Mouse (Mus musculus): ENCODE data around the gene Igfn1. TPM values are rescaled to one million over a fixed set of nuclear protein-coding genes. Genes with fewer than 3 reads are reported as not detected.

Igfn1 gene
- polyA plus RNA-seq, 1 experiment from 2014 or later = not detected

- H3K4me2 ChIP-seq (ENCODE audit: low read length) = no peak overlapping the region
- ATAC-seq = no peak
- H3K9ac ChIP-seq (replicated peaks; ENCODE audit: low read depth, low read length) = no peak overlapping the region
- no peak overlapping the region for H3K27ac ChIP-seq (ENCODE audit: low read length)
- WGBS = 79% methylated on average over 2 of the region's 2 CpGs
- H3K4me1 ChIP-seq (replicated peaks; ENCODE audit: control insufficient read depth, insufficient read depth, low read length) = peaks cover 16% of the 10 kb centered on the region
- H3K36me3 ChIP-seq (ENCODE audit: control insufficient read depth, insufficient read depth) = no peaks in the 10 kb centered on the region
- no peak overlapping the region for H3K4me3 ChIP-seq (replicated peaks; ENCODE audit: low read length)
- H3K27me3 ChIP-seq (replicated peaks; ENCODE audit: control insufficient read depth, insufficient read depth, low read length) = no peaks in the 10 kb centered on the region
- H3K9me3 ChIP-seq (ENCODE audit: control insufficient read depth, low read length) = no peaks in the 10 kb centered on the region
These were observed 8.8 kb upstream of the Igfn1 start for GRCm38 (mm10) chr1:136014796-136015502.

DNA sequence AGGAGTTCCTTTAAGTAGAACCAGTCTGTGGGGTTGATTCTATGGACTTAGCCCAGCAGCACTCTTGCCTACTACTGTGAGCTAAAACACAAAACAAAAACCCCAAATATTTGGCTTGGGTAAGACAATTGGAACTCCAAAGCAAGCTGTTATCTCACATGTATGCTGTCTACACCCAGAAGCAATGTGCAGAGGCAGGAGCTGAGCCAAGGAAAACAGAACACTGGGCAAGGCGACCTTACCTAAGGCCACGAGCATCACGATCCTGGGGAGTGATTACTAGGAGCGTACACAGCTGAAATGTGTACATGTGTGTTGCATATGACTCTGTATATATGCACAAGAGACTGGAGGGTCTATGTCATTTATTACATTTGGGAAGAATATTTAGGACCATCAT, 7.4 kb upstream of the Igfn1 start:
- H3K4me1 ChIP-seq (replicated peaks; ENCODE audit: control insufficient read depth, insufficient read depth, low read length) = peaks cover 5% of the 10 kb centered on the region
- no peak overlapping the region for H3K9ac ChIP-seq (replicated peaks; ENCODE audit: low read depth, low read length)
- no peaks in the 10 kb centered on the region for H3K9me3 ChIP-seq (ENCODE audit: control insufficient read depth, low read length)
- no peaks in the 10 kb centered on the region for H3K36me3 ChIP-seq (ENCODE audit: control insufficient read depth, insufficient read depth)
- H3K27me3 ChIP-seq (replicated peaks; ENCODE audit: control insufficient read depth, insufficient read depth, low read length) = 0 out of 2 replicates have a peak, but pooled peaks cover 3% of the 10 kb centered on the region
- H3K27ac ChIP-seq (ENCODE audit: low read length) = no peak overlapping the region
- H3K4me3 ChIP-seq (replicated peaks; ENCODE audit: low read length) = no peak overlapping the region
- H3K4me2 ChIP-seq (ENCODE audit: low read length) = no peak overlapping the region
- no peak for ATAC-seq
- 73% methylated on average over 4 of the region's 4 CpGs for WGBS

- Histone ChIP-seq H3K4me2 (ENCODE audit: low read length) (no peak overlapping the region), H3K9me3 (ENCODE audit: control insufficient read depth, low read length) (no peaks in the 10 kb centered on the region), H3K27ac (ENCODE audit: low read length) (no peak overlapping the region), H3K9ac (replicated peaks; ENCODE audit: low read depth, low read length) (no peak overlapping the region), H3K27me3 (replicated peaks; ENCODE audit: control insufficient read depth, insufficient read depth, low read length) (peaks cover 14% of the 10 kb centered on the region), H3K4me1 (replicated peaks; ENCODE audit: control insufficient read depth, insufficient read depth, low read length) (peaks cover 8% of the 10 kb centered on the region), H3K4me3 (replicated peaks; ENCODE audit: low read length) (no peak overlapping the region), H3K36me3 (ENCODE audit: control insufficient read depth, insufficient read depth) (no peaks in the 10 kb centered on the region)
- no peak for ATAC-seq
- 87% methylated on average over 4 of the region's 4 CpGs for WGBS
These were observed 4.1 kb upstream of the Igfn1 start for GRCm38 (mm10) chr1:136010247-136010646.

GRCm38 (mm10) chr1:136008159-136008533, 2.0 kb upstream of the Igfn1 start:
- 22% methylated on average over 8 of the region's 8 CpGs for WGBS

DNA sequence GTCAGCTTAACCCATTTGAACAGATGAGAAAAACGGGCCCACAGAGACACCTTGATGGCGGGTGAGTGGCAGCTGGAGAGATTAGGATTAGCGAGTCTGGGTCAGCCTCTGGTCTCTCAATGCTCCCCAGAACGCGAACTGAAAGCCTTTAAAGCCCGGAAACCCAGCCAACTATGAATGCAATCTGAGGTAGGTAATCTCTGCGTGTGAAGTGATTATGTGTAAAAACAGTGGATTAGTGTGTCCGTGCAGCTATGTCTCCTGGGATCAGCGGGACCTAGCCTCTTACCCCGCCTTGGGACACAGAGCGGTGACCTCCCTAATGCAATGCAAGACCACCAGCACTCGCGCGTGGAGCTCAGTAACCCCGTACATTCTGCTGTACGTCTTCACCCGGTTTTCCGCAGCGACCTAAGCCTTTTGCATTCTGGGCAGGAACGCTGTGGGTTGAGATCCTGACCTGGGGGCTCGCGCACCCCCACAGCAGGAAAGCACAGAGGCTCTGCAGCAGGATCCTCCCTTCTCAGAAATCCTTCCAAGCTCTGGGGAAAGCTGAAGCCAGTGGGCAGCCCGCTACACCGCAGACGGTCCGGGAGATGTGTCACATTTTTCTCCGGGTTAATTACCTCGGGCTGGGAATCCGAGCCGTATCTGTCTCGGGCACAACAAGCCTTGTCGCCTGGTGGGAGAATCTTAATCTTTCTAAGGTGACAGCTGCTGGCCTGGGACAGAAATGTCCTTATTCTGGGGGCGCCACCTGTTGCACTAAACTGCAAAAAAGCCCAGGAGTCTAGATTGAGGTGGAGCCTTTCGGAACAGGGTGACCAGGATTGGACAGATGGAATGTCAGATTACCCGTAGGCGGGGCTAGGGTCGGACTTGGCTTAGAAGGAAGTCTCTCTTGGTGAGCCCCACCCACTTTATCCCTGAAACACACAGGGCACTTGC, 1.3 kb upstream of the Igfn1 start, which contains the start of gene Tmem9:
TSS of gene Tmem9 (plus strand) at position 940 of the 948 bp plus-strand sequence.
- 2% methylated on average over 37 of the region's 37 CpGs for WGBS
- peak within 1 kb of the TSS; percentile 50 for H3K9ac ChIP-seq (replicated peaks; ENCODE audit: low read depth, low read length)
- no peaks in the 10 kb centered on the region for H3K36me3 ChIP-seq (ENCODE audit: control insufficient read depth, insufficient read depth)
- ATAC-seq = peak; percentile 74
- H3K4me1 ChIP-seq (replicated peaks; ENCODE audit: control insufficient read depth, insufficient read depth, low read length) = peaks cover 8% of the 10 kb centered on the region
- H3K9me3 ChIP-seq (ENCODE audit: control insufficient read depth, low read length) = no peaks in the 10 kb centered on the region
- H3K27me3 ChIP-seq (replicated peaks; ENCODE audit: control insufficient read depth, insufficient read depth, low read length) = peaks cover 14% of the 10 kb centered on the region
- peak within 1 kb of the TSS; percentile 43 for H3K4me3 ChIP-seq (replicated peaks; ENCODE audit: low read length)
- no peak within 1 kb of the TSS for H3K27ac ChIP-seq (ENCODE audit: low read length)
- peak within 1 kb of the TSS; percentile 63 for H3K4me2 ChIP-seq (ENCODE audit: low read length)

More at GRCm38 (mm10) chr1:136008159-136008533, 2.0 kb upstream of the Igfn1 start:
- H3K4me1 ChIP-seq (replicated peaks; ENCODE audit: control insufficient read depth, insufficient read depth, low read length) = peaks cover 8% of the 10 kb centered on the region
- no peaks in the 10 kb centered on the region for H3K9me3 ChIP-seq (ENCODE audit: control insufficient read depth, low read length)
- peaks cover 14% of the 10 kb centered on the region for H3K27me3 ChIP-seq (replicated peaks; ENCODE audit: control insufficient read depth, insufficient read depth, low read length)
- no peak overlapping the region for H3K27ac ChIP-seq (ENCODE audit: low read length)
- H3K4me3 ChIP-seq (replicated peaks; ENCODE audit: low read length) = no peak overlapping the region; the same call in 1 of the 2 replicates
- H3K36me3 ChIP-seq (ENCODE audit: control insufficient read depth, insufficient read depth) = no peaks in the 10 kb centered on the region
- no peak overlapping the region for H3K9ac ChIP-seq (replicated peaks; ENCODE audit: low read depth, low read length)
- no peak for ATAC-seq
- peak overlapping the region; percentile 63 for H3K4me2 ChIP-seq (ENCODE audit: low read length)

DNA sequence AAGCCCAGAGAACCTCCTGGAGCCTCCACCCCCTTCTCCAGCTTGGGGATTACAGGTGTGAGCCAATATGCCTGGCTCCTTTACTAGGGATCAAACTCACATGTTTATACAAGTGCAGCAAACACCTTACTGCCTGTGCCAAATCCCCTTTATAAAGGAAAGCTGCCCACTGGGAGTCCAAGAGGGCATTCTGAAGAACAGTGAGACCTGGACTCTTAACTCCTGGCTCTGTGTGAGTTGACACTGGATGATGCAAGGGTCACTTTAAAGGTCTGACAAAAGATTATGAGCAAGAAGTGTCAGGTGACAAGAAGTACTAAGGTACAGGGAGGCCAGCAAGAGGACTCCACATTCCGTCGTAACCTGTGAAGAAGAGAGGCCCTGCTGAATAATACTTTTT, 4.7 kb downstream of the Igfn1 start:
- Histone ChIP-seq H3K4me2 (ENCODE audit: low read length) (no peak overlapping the region), H3K27me3 (replicated peaks; ENCODE audit: control insufficient read depth, insufficient read depth, low read length) (peaks cover 2% of the 10 kb centered on the region), H3K36me3 (ENCODE audit: control insufficient read depth, insufficient read depth) (no peaks in the 10 kb centered on the region), H3K9ac (replicated peaks; ENCODE audit: low read depth, low read length) (no peak overlapping the region), H3K4me3 (replicated peaks; ENCODE audit: low read length) (no peak overlapping the region), H3K27ac (ENCODE audit: low read length) (no peak overlapping the region), H3K4me1 (replicated peaks; ENCODE audit: control insufficient read depth, insufficient read depth, low read length) (no peaks in the 10 kb centered on the region), H3K9me3 (ENCODE audit: control insufficient read depth, low read length) (no peaks in the 10 kb centered on the region)
- 90% methylated on average over 2 of the region's 2 CpGs for WGBS
- ATAC-seq = no peak

GRCm38 (mm10) chr1:135999720-136000287, 6.3 kb downstream of the Igfn1 start:
- H3K9ac ChIP-seq (replicated peaks; ENCODE audit: low read depth, low read length) = no peak overlapping the region
- no peak overlapping the region for H3K27ac ChIP-seq (ENCODE audit: low read length)
- no peaks in the 10 kb centered on the region for H3K4me1 ChIP-seq (replicated peaks; ENCODE audit: control insufficient read depth, insufficient read depth, low read length)
- no peaks in the 10 kb centered on the region for H3K27me3 ChIP-seq (replicated peaks; ENCODE audit: control insufficient read depth, insufficient read depth, low read length)
- no peak for ATAC-seq
- no peak overlapping the region for H3K4me3 ChIP-seq (replicated peaks; ENCODE audit: low read length)
- no peaks in the 10 kb centered on the region for H3K9me3 ChIP-seq (ENCODE audit: control insufficient read depth, low read length)
- no peaks in the 10 kb centered on the region for H3K36me3 ChIP-seq (ENCODE audit: control insufficient read depth, insufficient read depth)
- H3K4me2 ChIP-seq (ENCODE audit: low read length) = no peak overlapping the region
- 65% methylated on average over 8 of the region's 8 CpGs for WGBS

GRCm38 (mm10) chr1:135997537-135997936, 8.6 kb downstream of the Igfn1 start:
- no peak for ATAC-seq
- WGBS = 75% methylated on average over 7 of the region's 7 CpGs
- H3K27me3 ChIP-seq (replicated peaks; ENCODE audit: control insufficient read depth, insufficient read depth, low read length) = no peaks in the 10 kb centered on the region
- no peaks in the 10 kb centered on the region for H3K9me3 ChIP-seq (ENCODE audit: control insufficient read depth, low read length)
- no peak overlapping the region for H3K9ac ChIP-seq (replicated peaks; ENCODE audit: low read depth, low read length)
- no peaks in the 10 kb centered on the region for H3K4me1 ChIP-seq (replicated peaks; ENCODE audit: control insufficient read depth, insufficient read depth, low read length)
- H3K36me3 ChIP-seq (ENCODE audit: control insufficient read depth, insufficient read depth) = no peaks in the 10 kb centered on the region
- H3K4me3 ChIP-seq (replicated peaks; ENCODE audit: low read length) = no peak overlapping the region
- H3K27ac ChIP-seq (ENCODE audit: low read length) = no peak overlapping the region
- H3K4me2 ChIP-seq (ENCODE audit: low read length) = no peak overlapping the region

GRCm38 (mm10) chr1:135993470-135993869, 12.7 kb downstream of the Igfn1 start:
- 82% methylated on average over 4 of the region's 4 CpGs for WGBS

More at GRCm38 (mm10) chr1:135993470-135993869, 12.7 kb downstream of the Igfn1 start:
- H3K27me3 ChIP-seq (replicated peaks; ENCODE audit: control insufficient read depth, insufficient read depth, low read length) = no peaks in the 10 kb centered on the region
- H3K27ac ChIP-seq (ENCODE audit: low read length) = no peak overlapping the region
- H3K4me3 ChIP-seq (replicated peaks; ENCODE audit: low read length) = no peak overlapping the region
- H3K36me3 ChIP-seq (ENCODE audit: control insufficient read depth, insufficient read depth) = no peaks in the 10 kb centered on the region
- no peak overlapping the region for H3K9ac ChIP-seq (replicated peaks; ENCODE audit: low read depth, low read length)
- no peak overlapping the region for H3K4me2 ChIP-seq (ENCODE audit: low read length)
- no peaks in the 10 kb centered on the region for H3K9me3 ChIP-seq (ENCODE audit: control insufficient read depth, low read length)
- no peak for ATAC-seq
- H3K4me1 ChIP-seq (replicated peaks; ENCODE audit: control insufficient read depth, insufficient read depth, low read length) = no peaks in the 10 kb centered on the region

Data from forebrain, embryonic 16.5 days (tissue).